Mouse (Mus musculus) heart, postnatal 0 days (tissue): Measurements from ENCODE around the gene Mgat5b. TPM values are rescaled to one million over a fixed set of nuclear protein-coding genes. Genes with fewer than 3 reads are reported as not detected.

Source experiments
- ATAC-seq: fragments of 200-750 bp; cut with Nextera tagmentation; 2 replicates; pipeline ENCODE4 v1.8.0; 2017; ENCODE audit warnings: low read depth, moderate number of reproducible peaks, moderate library complexity; ENCODE audit not compliant: insufficient read depth
- DNase-seq: peaks from one replicate; pipeline ENCODE4 v3.0.0-alpha.2; 2016; ENCODE audit warnings: low spot score
- H3K27ac ChIP-seq: fragments of 300-500 bp; sonication (generic); 2 replicates; pipeline ENCODE4 v1.5.1; 2014; ENCODE audit warnings: low read depth, mild to moderate bottlenecking
- H3K27me3 ChIP-seq: fragments of 300-500 bp; sonication (generic); 2 replicates; pipeline ENCODE4 v1.6.1; 2014; ENCODE audit warnings: low read length, mixed read lengths; ENCODE audit not compliant: control insufficient read depth, insufficient read depth
- H3K36me3 ChIP-seq: fragments of 300-500 bp; sonication (generic); replicated peaks from 2 replicates; pipeline ENCODE4 v1.6.1; 2014; ENCODE audit warnings: low read length, mixed read lengths; ENCODE audit not compliant: control insufficient read depth, insufficient read depth
- H3K4me1 ChIP-seq: fragments of 300-500 bp; sonication (generic); 2 replicates; pipeline ENCODE4 v1.6.1; 2014; ENCODE audit warnings: antibody characterized with exemption; ENCODE audit not compliant: control insufficient read depth, insufficient read depth
- H3K4me2 ChIP-seq: fragments of 300-500 bp; sonication (generic); 2 replicates; pipeline ENCODE4 v1.6.1; 2014; ENCODE audit warnings: low read depth, mild to moderate bottlenecking, low read length, moderate library complexity
- H3K4me3 ChIP-seq: fragments of 300-500 bp; sonication (generic); 2 replicates; pipeline ENCODE4 v1.5.1; 2014; ENCODE audit warnings: low read depth, low read length
- H3K9ac ChIP-seq: fragments of 300-500 bp; sonication (generic); replicated peaks from 2 replicates; pipeline ENCODE4 v1.6.1; 2014; ENCODE audit warnings: low read depth, low read length, mixed read lengths
- H3K9me3 ChIP-seq: fragments of 300-500 bp; sonication (generic); replicated peaks from 2 replicates; pipeline ENCODE4 v1.6.1; 2016; ENCODE audit warnings: low read length; ENCODE audit not compliant: control insufficient read depth
- CTCF ChIP-seq: IDR thresholded peaks from 2 replicates; pipeline ENCODE4 v1.5.1; 2016; ENCODE audit warnings: antibody characterized with exemption, control low read depth, low read depth
- EP300 ChIP-seq: IDR thresholded peaks from 2 replicates; pipeline ENCODE4 v1.6.1; 2016; ENCODE audit warnings: antibody characterized with exemption, low read depth
- WGBS: fragments of 180-500 bp; shearing (Covaris S2); extraction: QIAGEN DNeasy Blood & Tissue Kit; methylation state at CpG from one replicate; pipeline ENCODE4 v1.1.7; 2014; 5-methylcytosine and 5-hydroxymethylcytosine counted together
- polyA plus RNA-seq: library from polyadenylated mRNA; unstranded; fragments of >200 nt; fragmentation: Nextera tagmentation; extraction: Ambion mirVana; gene quantifications from 2 replicates; pipeline ENCODE4 v1.2.1, GENCODE M21; 2015
- total RNA-seq: library from RNA; depleted of rRNA; stranded (reverse); fragments of >200 nt; gene quantifications from 2 replicates; pipeline ENCODE4 v1.2.3, GENCODE M21; 2014; ENCODE audit warnings: low replicate concordance; rRNA removed

The Mgat5b gene
- total and polyA plus RNA-seq, 2 experiments from 2014 or later, result 0.04 to 0.14 TPM

GRCm38 (mm10) chr11:117035661-117036336 is 117.1 kb downstream of the Mgat5b start:
- DNase-seq, result no peak

More at GRCm38 (mm10) chr11:117035661-117036336, 117.1 kb downstream of the Mgat5b start:
- no peak overlapping the region for H3K27ac ChIP-seq
- no peak for ATAC-seq
- H3K4me2 ChIP-seq, result no peak overlapping the region
- no peaks in the 10 kb centered on the region for H3K27me3 ChIP-seq
- no peak overlapping the region for H3K9ac ChIP-seq
- H3K4me3 ChIP-seq, result no peak overlapping the region
- TF ChIP-seq EP300 (no peak), CTCF (peak; percentile 24; the same call in 1 of the 2 replicates)
- H3K4me1 ChIP-seq, result no peaks in the 10 kb centered on the region
- WGBS, result 58% methylated on average over 11 of the region's 11 CpGs
- H3K36me3 ChIP-seq, result no peaks in the 10 kb centered on the region
- no peaks in the 10 kb centered on the region for H3K9me3 ChIP-seq

Other genes with a start within 250 kb of the Mgat5b start
- gene St6galnac1, start 143.4 kb upstream of the Mgat5b start, total RNA-seq, result not detected in 2 replicates
- not detected in 2 replicates for gene St6galnac1, start 143.4 kb upstream of the Mgat5b start, polyA plus RNA-seq
- 6.3 and 17.9 TPM in 2 replicates for gene Mxra7, start 90.8 kb upstream of the Mgat5b start, total RNA-seq
- gene Mxra7, start 90.8 kb upstream of the Mgat5b start, polyA plus RNA-seq, result 20.0 and 21.7 TPM in 2 replicates
- 39.2 and 63.2 TPM in 2 replicates for gene Mettl23, start 75.6 kb upstream of the Mgat5b start, total RNA-seq
- 77.1 and 77.6 TPM in 2 replicates for gene Mettl23, start 75.6 kb upstream of the Mgat5b start, polyA plus RNA-seq
- gene Jmjd6, start 75.4 kb upstream of the Mgat5b start, total RNA-seq, result 24.8 and 29.6 TPM in 2 replicates
- gene Jmjd6, start 75.4 kb upstream of the Mgat5b start, polyA plus RNA-seq, result 35.3 and 43.1 TPM in 2 replicates
- 23.2 and 46.3 TPM in 2 replicates for gene Mfsd11, start 66.4 kb upstream of the Mgat5b start, total RNA-seq
- gene Mfsd11, start 66.4 kb upstream of the Mgat5b start, polyA plus RNA-seq, result 44.5 and 49.7 TPM in 2 replicates
- gene Srsf2, start 65.8 kb upstream of the Mgat5b start, total RNA-seq, result 157 and 211 TPM in 2 replicates
- gene Srsf2, start 65.8 kb upstream of the Mgat5b start, polyA plus RNA-seq, result 349 and 359 TPM in 2 replicates
- 62.1 and 71.6 TPM in 2 replicates for gene Sec14l1, start 196.3 kb downstream of the Mgat5b start, total RNA-seq
- 36.4 and 38.0 TPM in 2 replicates for gene Sec14l1, start 196.3 kb downstream of the Mgat5b start, polyA plus RNA-seq